ENCODE assay signal across 19 mouse cellular contexts in genomic region chr9:66194003-66194402, GRCm38 (mm10). TPM values are rescaled to one million over a fixed set of nuclear protein-coding genes. Genes with fewer than 3 reads are reported as not detected.
DNase-seq lines count a peak whose midpoint lies in the region; ATAC-seq lines count a peak whose summit lies in the region.
"Had no signal": no experiment of that assay in that cellular context is flagged by ENCODE, and none has a peak within 500 bp of the region (broad histone marks: within the 10 kb centered on the region; RNA-seq: fewer than 3 reads in every experiment).

No protein-coding gene starts in this region.

- peaks cover 64% of the 10 kb centered on the region for H3K4me1 ChIP-seq in liver, embryonic 13.5 days (replicated peaks)
- peaks cover under 1% of the 10 kb centered on the region; the same call in 1 of the 2 replicates for H3K4me1 ChIP-seq in forebrain, embryonic 10.5 days
- H3K4me1 ChIP-seq: forebrain, embryonic 13.5 days; hindbrain, embryonic 12.5 days; limb, embryonic 15.5 days had no signal

- peak overlapping the region; percentile 55 for H3K9ac ChIP-seq in liver, embryonic 13.5 days
- H3K9ac ChIP-seq: forebrain, embryonic 13.5 days; heart, embryonic 12.5 days; hindbrain, embryonic 12.5 days; limb, embryonic 15.5 days had no signal

- H3K4me2 ChIP-seq in liver, embryonic 13.5 days, result peak overlapping the region; percentile 38; the same call in 1 of the 2 replicates
- H3K4me2 ChIP-seq: forebrain, embryonic 13.5 days; heart, embryonic 12.5 days; hindbrain, embryonic 12.5 days; limb, embryonic 15.5 days had no signal

- 13% methylated on average over 3 of the region's 3 CpGs for WGBS in liver, embryonic 13.5 days (ENCODE audit: insufficient replicate concordance)
- WGBS in forebrain, embryonic 10.5 days, result 82% methylated on average over 3 of the region's 3 CpGs

- no peaks in the 10 kb centered on the region for H3K27me3 ChIP-seq in liver, embryonic 13.5 days
- no peaks in the 10 kb centered on the region for H3K27me3 ChIP-seq in forebrain, embryonic 10.5 days (ENCODE audit: poor library complexity, severe bottlenecking)
- H3K27me3 ChIP-seq: forebrain, embryonic 13.5 days; heart, embryonic 12.5 days; hindbrain, embryonic 12.5 days; limb, embryonic 15.5 days had no signal

- DNase-seq in cerebellum, postnatal 14 days, result peak; percentile 48 to 59
- DNase-seq in cerebellum, adult 9-11 months, result no peak
- DNase-seq in liver, embryonic 13.5 days, result peak; percentile 48
- no peak for DNase-seq in ovary, postnatal 10 days (ENCODE audit: low spot score)
- no peak for DNase-seq in forebrain, embryonic 10.5 days (ENCODE audit: extremely low spot score, low spot score)
- DNase-seq: adrenal gland, adult 2 months; heart, adult 11 months; heart, postnatal 14 days; kidney, adult 9 months; kidney, postnatal 4 days; lung, postnatal 10 days; right cerebral cortex, adult 18-20 months; thymus, postnatal 25 days had no signal

- ATAC-seq in common myeloid progenitor, adult 5-6 weeks (replicated peaks; ENCODE audit: low read depth, poor library complexity, severe bottlenecking), result peak; percentile 77
- peak; percentile 92 for ATAC-seq in liver, embryonic 13.5 days (ENCODE audit: low read depth)
- ATAC-seq in megakaryocyte-erythroid progenitor cell, adult 5-6 weeks (replicated peaks; ENCODE audit: low FRiP score, low TSS enrichment, poor library complexity, severe bottlenecking), result peak; percentile 97
- ATAC-seq: forebrain, embryonic 13.5 days had no signal

- H3K36me3 ChIP-seq in liver, embryonic 13.5 days, result no peaks in the 10 kb centered on the region
- H3K36me3 ChIP-seq in forebrain, embryonic 10.5 days (replicated peaks), result no peaks in the 10 kb centered on the region
- H3K36me3 ChIP-seq: heart, embryonic 12.5 days; hindbrain, embryonic 12.5 days; limb, embryonic 15.5 days had no signal

- H3K27ac ChIP-seq in liver, embryonic 13.5 days, result peak overlapping the region; percentile 86
- H3K27ac ChIP-seq in forebrain, embryonic 10.5 days, result no peak overlapping the region
- H3K27ac ChIP-seq: forebrain, embryonic 13.5 days; hindbrain, embryonic 12.5 days; limb, embryonic 15.5 days had no signal

- no peaks in the 10 kb centered on the region for H3K9me3 ChIP-seq in liver, embryonic 13.5 days (replicated peaks)
- no peaks in the 10 kb centered on the region for H3K9me3 ChIP-seq in forebrain, embryonic 10.5 days
- H3K9me3 ChIP-seq: forebrain, embryonic 13.5 days; heart, embryonic 12.5 days; hindbrain, embryonic 12.5 days; limb, embryonic 15.5 days had no signal

- H3K4me3 ChIP-seq in liver, embryonic 13.5 days (replicated peaks), result no peak overlapping the region
- no peak overlapping the region for H3K4me3 ChIP-seq in forebrain, embryonic 10.5 days
- H3K4me3 ChIP-seq: forebrain, embryonic 13.5 days; heart, embryonic 12.5 days; hindbrain, embryonic 12.5 days; limb, embryonic 15.5 days had no signal

RNA-seq across cellular contexts. Expression of gene Dapk2, which starts 36.0 kb away (rescaled TPM):
- 4.0 and 4.1 TPM in 2 replicates for total RNA-seq in common myeloid progenitor, adult 5-6 weeks (2017)
- 20.5 and 23.8 TPM in 2 replicates for polyA plus RNA-seq in liver, embryonic 13.5 days (2015; fragmentation: Nextera tagmentation; extraction: Ambion mirVana)
- total RNA-seq in megakaryocyte-erythroid progenitor cell, adult 5-6 weeks (2014; fragmentation: Nextera tagmentation), result 9.2 and 11.0 TPM in 2 replicates
- 5.2 and 10.3 TPM in 2 replicates for total RNA-seq in megakaryocyte-erythroid progenitor cell, adult 5-6 weeks (2017)
- 7.6 and 8.9 TPM in 2 replicates for polyA plus RNA-seq in forebrain, embryonic 10.5 days (2016; fragmentation: Nextera tagmentation; extraction: Ambion mirVana)

Comparison
In these comparisons a context has a peak if more than half of its experiments do, and no peak if none do; other contexts are left out.
1. DNase-seq: peak in cerebellum, postnatal 14 days (2 of 2) and liver, embryonic 13.5 days (single experiment); none in cerebellum, adult 9-11 months (single experiment), ovary, postnatal 10 days (single experiment) and forebrain, embryonic 10.5 days (single experiment).
2. Peak in every context shown above with its lines, with median percentiles within 50 percentile points of each other: ATAC-seq.